ENCODE assay signal across 17 mouse cellular contexts in the genomic region with DNA sequence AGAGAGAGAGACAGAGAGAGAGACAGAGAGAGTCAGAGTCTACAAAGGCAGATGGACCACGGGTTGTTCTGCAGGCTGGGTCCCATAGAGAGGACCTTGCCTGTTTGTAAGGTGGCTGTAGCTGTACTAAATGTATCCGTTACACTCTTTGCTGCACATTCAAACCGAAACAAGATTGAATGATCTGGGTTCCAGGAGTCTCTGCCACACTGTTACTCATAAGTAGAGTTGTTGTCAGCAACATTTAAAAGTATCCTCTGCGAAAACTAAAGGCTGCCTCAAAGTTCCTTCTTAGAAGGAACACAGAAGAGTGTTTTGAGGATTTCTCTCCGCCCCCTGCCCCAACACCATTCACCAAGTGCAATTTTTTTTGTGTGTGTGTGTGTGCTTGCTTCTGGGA. TPM values are rescaled to one million over a fixed set of nuclear protein-coding genes. Genes with fewer than 3 reads are reported as not detected.
"Had no signal": no experiment of that assay in that cellular context is flagged by ENCODE, and none has a peak within 500 bp of the region (broad histone marks: within the 10 kb centered on the region; RNA-seq: fewer than 3 reads in every experiment).

No protein-coding gene starts in this region.

- H3K4me2 ChIP-seq: lung, embryonic 14.5 days; midbrain, embryonic 11.5 days; neural tube, embryonic 12.5 days had no signal

- H3K9me3 ChIP-seq: megakaryocyte, embryonic 14.5 days; neural tube, embryonic 12.5 days had no signal

- H3K4me3 ChIP-seq: megakaryocyte, embryonic 14.5 days; neural tube, embryonic 12.5 days had no signal

- H3K36me3 ChIP-seq: neural tube, embryonic 12.5 days had no signal

- H3K9ac ChIP-seq: lung, embryonic 14.5 days; neural tube, embryonic 12.5 days had no signal

- H3K27ac ChIP-seq: macrophage; neural tube, embryonic 12.5 days had no signal

- DNase-seq: lung, adult 18-20 months; lung, embryonic 14.5 days; lung, postnatal 10 days; lung, postnatal 36 days; midbrain, embryonic 14.5 days; right cerebral cortex, postnatal 14 days; thymus, adult 18-20 months; thymus, postnatal 14 days; thymus, postnatal 36 days had no signal

RNA-seq across cellular contexts. Expression of a gene that starts 2.9 kb away (rescaled TPM):
- total RNA-seq: megakaryocyte progenitor cell, adult 5-6 weeks; monocyte, adult 5-6 weeks; neutrophil, adult 5-6 weeks had no signal
- polyA plus RNA-seq: macrophage; neural tube, embryonic 14.5 days had no signal

RNA-seq across cellular contexts. Expression of a gene that starts 33.4 kb away (rescaled TPM):
- total RNA-seq: monocyte, adult 5-6 weeks; neutrophil, adult 5-6 weeks had no signal
- polyA plus RNA-seq: macrophage had no signal
